Mouse (Mus musculus) heart, postnatal 0 days (tissue): ENCODE results near the gene Tmem132a. TPM values are rescaled to one million over a fixed set of nuclear protein-coding genes. Genes with fewer than 3 reads are reported as not detected.

Experiments
- ATAC-seq: fragments of 200-750 bp; cut with Nextera tagmentation; 2 replicates; pipeline ENCODE4 v1.8.0; 2017; ENCODE audit warnings: low read depth, moderate number of reproducible peaks, moderate library complexity; ENCODE audit not compliant: insufficient read depth
- DNase-seq: peaks from one replicate; pipeline ENCODE4 v3.0.0-alpha.2; 2016; ENCODE audit warnings: low spot score
- H3K27ac ChIP-seq: fragments of 300-500 bp; sonication (generic); 2 replicates; pipeline ENCODE4 v1.5.1; 2014; ENCODE audit warnings: low read depth, mild to moderate bottlenecking
- H3K27me3 ChIP-seq: fragments of 300-500 bp; sonication (generic); 2 replicates; pipeline ENCODE4 v1.6.1; 2014; ENCODE audit warnings: low read length, mixed read lengths; ENCODE audit not compliant: control insufficient read depth, insufficient read depth
- H3K36me3 ChIP-seq: fragments of 300-500 bp; sonication (generic); replicated peaks from 2 replicates; pipeline ENCODE4 v1.6.1; 2014; ENCODE audit warnings: low read length, mixed read lengths; ENCODE audit not compliant: control insufficient read depth, insufficient read depth
- H3K4me1 ChIP-seq: fragments of 300-500 bp; sonication (generic); 2 replicates; pipeline ENCODE4 v1.6.1; 2014; ENCODE audit warnings: antibody characterized with exemption; ENCODE audit not compliant: control insufficient read depth, insufficient read depth
- H3K4me2 ChIP-seq: fragments of 300-500 bp; sonication (generic); 2 replicates; pipeline ENCODE4 v1.6.1; 2014; ENCODE audit warnings: low read depth, mild to moderate bottlenecking, low read length, moderate library complexity
- H3K4me3 ChIP-seq: fragments of 300-500 bp; sonication (generic); 2 replicates; pipeline ENCODE4 v1.5.1; 2014; ENCODE audit warnings: low read depth, low read length
- H3K9ac ChIP-seq: fragments of 300-500 bp; sonication (generic); replicated peaks from 2 replicates; pipeline ENCODE4 v1.6.1; 2014; ENCODE audit warnings: low read depth, low read length, mixed read lengths
- H3K9me3 ChIP-seq: fragments of 300-500 bp; sonication (generic); replicated peaks from 2 replicates; pipeline ENCODE4 v1.6.1; 2016; ENCODE audit warnings: low read length; ENCODE audit not compliant: control insufficient read depth
- CTCF ChIP-seq: IDR thresholded peaks from 2 replicates; pipeline ENCODE4 v1.5.1; 2016; ENCODE audit warnings: antibody characterized with exemption, control low read depth, low read depth
- EP300 ChIP-seq: IDR thresholded peaks from 2 replicates; pipeline ENCODE4 v1.6.1; 2016; ENCODE audit warnings: antibody characterized with exemption, low read depth
- WGBS: fragments of 180-500 bp; shearing (Covaris S2); extraction: QIAGEN DNeasy Blood & Tissue Kit; methylation state at CpG from one replicate; pipeline ENCODE4 v1.1.7; 2014; 5-methylcytosine and 5-hydroxymethylcytosine counted together
- polyA plus RNA-seq: library from polyadenylated mRNA; unstranded; fragments of >200 nt; fragmentation: Nextera tagmentation; extraction: Ambion mirVana; gene quantifications from 2 replicates; pipeline ENCODE4 v1.2.1, GENCODE M21; 2015
- total RNA-seq: library from RNA; depleted of rRNA; stranded (reverse); fragments of >200 nt; gene quantifications from 2 replicates; pipeline ENCODE4 v1.2.3, GENCODE M21; 2014; ENCODE audit warnings: low replicate concordance

Gene Tmem132a
- total and polyA plus RNA-seq, 2 experiments from 2014 or later = 19.5 to 69.1 TPM

DNA sequence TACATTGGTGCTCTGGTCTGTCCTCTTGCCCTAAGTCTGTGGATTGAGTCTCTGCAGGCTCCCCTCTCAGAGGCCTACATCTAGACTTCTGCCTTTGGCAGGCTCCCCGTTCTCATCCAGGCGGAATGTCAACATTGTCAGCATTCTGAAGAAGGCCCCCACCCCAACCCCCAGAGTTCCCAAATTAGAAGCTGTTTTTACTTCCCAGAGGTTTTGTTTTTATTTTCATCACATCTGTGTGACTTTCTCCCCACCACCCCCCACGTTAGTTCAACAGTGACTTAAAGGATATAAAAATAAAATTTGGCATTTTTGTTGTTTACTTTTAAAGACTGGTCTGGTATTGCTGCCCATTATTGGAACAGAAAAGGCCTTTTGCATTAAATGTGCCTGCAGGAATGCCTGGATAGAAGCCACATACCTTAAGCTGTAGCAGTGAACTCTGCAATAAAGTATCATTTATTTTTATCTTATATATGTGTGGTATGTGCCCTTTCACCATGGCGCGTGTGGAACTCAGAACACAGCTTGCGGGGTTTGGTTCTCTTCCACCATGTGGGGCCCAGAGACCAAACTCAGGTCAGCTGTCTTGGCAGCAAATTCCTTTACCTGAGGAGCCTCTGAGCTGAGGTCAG is 39.5 kb upstream of the Tmem132a start:
- 17% methylated on average over 6 of the region's 6 CpGs for WGBS
- H3K4me2 ChIP-seq = no peak overlapping the region
- no peaks in the 10 kb centered on the region for H3K9me3 ChIP-seq
- peak; percentile 85 for TF ChIP-seq EP300
- no peak for TF ChIP-seq CTCF
- peak; percentile 65 for ATAC-seq
- peak; percentile 71 for DNase-seq
- no peak overlapping the region for H3K4me3 ChIP-seq
- H3K27me3 ChIP-seq = no peaks in the 10 kb centered on the region
- H3K27ac ChIP-seq = peak overlapping the region; percentile 94
- H3K4me1 ChIP-seq = peaks cover 40% of the 10 kb centered on the region
- no peak overlapping the region for H3K9ac ChIP-seq
- H3K36me3 ChIP-seq = peaks cover 30% of the 10 kb centered on the region

DNA sequence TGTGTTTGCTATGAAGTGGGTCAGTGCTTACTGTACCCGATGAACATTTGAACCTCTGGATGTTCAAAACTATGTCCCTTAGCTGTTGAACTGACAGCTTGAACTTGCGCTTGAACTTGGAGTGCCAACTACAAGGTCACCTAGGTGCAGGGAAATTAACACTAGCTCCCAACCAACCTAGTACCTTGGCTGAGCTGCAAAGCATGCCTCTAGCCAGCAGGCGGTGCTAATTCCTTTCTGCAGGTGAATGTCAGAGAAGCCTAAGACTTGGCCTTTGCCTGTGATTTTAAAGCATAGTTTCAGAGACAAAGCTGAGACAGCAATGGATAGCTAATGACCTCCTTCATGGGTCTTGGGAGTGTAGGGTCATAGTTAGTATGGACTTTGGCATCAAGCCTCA is 38.2 kb upstream of the Tmem132a start:
- Histone ChIP-seq H3K27me3 (no peaks in the 10 kb centered on the region), H3K9ac (no peak overlapping the region), H3K27ac (peak overlapping the region; percentile 94), H3K36me3 (peaks cover 43% of the 10 kb centered on the region), H3K4me1 (peaks cover 35% of the 10 kb centered on the region; the same call in 1 of the 2 replicates), H3K4me2 (no peak overlapping the region), H3K9me3 (no peaks in the 10 kb centered on the region), H3K4me3 (no peak overlapping the region)
- DNase-seq (peak; percentile 70), ATAC-seq (no peak)
- WGBS = 36% methylated on average over 3 of the region's 3 CpGs
- no peak for TF ChIP-seq EP300
- peak; percentile 86 for TF ChIP-seq CTCF

DNA sequence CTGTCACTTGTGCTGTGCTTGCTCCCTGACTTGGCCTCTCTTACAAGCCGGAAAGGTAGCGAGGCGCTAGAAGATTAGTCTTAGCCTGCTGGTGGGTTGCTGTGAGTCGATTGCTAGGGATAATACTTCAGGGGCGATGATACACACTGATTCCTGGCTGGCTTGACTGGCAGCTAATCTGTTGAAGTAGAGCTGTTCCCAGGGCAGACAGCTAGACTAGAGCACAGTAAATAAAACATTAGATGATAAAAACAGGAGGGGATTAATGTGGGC is 35.9 kb upstream of the Tmem132a start:
- Histone ChIP-seq H3K4me1 (peaks cover 27% of the 10 kb centered on the region; the same call in 1 of the 2 replicates), H3K9ac (no peak overlapping the region), H3K27ac (peak overlapping the region; percentile 88), H3K36me3 (peaks cover 65% of the 10 kb centered on the region), H3K27me3 (no peaks in the 10 kb centered on the region), H3K4me2 (no peak overlapping the region), H3K4me3 (no peak overlapping the region), H3K9me3 (no peaks in the 10 kb centered on the region)
- TF ChIP-seq CTCF = no peak
- TF ChIP-seq EP300 = no peak
- 27% methylated on average over 5 of the region's 5 CpGs for WGBS
- ATAC-seq = no peak; the same call in 1 of the 2 replicates
- no peak for DNase-seq

DNA sequence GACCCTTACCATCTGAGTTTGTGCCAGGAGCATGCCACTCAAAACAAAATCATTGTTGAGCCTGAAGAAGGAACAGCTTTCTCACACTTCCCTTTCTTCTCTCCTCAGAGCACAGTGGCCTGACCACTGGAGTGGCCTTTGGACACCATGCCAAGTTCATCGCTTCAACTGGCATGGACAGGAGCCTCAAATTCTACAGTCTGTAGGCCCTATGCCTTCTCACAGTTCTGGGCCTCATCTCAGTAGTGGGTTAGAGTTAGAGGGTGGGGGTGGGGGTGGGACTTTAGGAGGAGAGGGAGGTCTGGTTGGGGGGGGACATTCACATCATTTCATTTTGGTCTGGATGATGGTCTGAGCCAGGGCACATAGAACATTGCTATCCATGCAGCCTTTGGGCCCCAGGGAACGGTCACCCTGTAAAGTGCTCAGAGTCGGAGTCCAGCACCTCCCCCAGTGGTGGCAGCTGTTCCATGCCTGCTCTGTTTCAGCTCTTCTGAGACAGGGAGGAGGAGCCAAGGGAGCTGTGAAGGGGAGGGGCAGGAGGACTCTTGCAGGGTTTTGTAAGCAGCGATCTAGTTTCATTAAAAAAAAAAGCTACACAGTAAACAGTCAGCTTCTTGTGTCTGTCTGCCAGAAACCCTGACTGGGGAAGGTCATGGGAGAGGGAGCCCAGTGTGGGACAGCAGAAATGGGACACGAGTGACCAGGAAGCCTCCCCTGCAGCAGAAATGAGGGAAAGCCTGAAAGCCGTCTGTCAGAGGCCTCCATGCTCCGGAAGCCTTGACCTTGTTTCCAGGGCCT is 35.4 kb upstream of the Tmem132a start:
- ATAC-seq (peak; percentile 60), DNase-seq (peak; percentile 70)
- TF ChIP-seq CTCF = no peak
- peak; percentile 2; the same call in 1 of the 2 replicates for TF ChIP-seq EP300
- Histone ChIP-seq H3K9me3 (no peaks in the 10 kb centered on the region), H3K36me3 (peaks cover 71% of the 10 kb centered on the region), H3K4me3 (no peak overlapping the region), H3K9ac (no peak overlapping the region), H3K4me2 (no peak overlapping the region), H3K27me3 (no peaks in the 10 kb centered on the region), H3K4me1 (peaks cover 27% of the 10 kb centered on the region), H3K27ac (peak overlapping the region; percentile 88)
- WGBS = 12% methylated on average over 7 of the region's 7 CpGs

DNA sequence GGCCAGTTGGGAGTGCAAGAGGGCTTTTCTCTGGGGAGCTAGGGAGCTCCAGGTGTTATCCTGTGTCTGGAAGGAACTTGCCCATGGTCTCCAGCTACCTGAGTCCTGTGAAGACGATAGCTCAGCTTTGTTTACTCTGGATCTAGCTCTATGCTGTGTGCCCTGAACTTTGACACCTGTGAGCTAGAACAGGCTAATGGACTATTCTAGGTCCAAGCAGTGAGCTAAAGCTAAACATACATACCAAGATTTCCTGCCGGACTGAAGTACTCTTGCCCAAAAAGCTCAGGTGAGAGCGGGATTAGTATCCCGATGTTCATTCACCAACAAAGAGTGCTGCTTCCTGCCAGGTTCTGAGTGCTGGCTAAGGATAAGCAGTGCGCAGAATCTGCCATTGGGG is 34.8 kb upstream of the Tmem132a start:
- H3K27ac ChIP-seq = peak overlapping the region; percentile 88
- H3K4me1 ChIP-seq = peaks cover 31% of the 10 kb centered on the region
- DNase-seq (no peak), ATAC-seq (no peak)
- 70% methylated on average over 5 of the region's 5 CpGs for WGBS
- no peak overlapping the region for H3K4me2 ChIP-seq
- no peaks in the 10 kb centered on the region for H3K9me3 ChIP-seq
- H3K36me3 ChIP-seq = peaks cover 77% of the 10 kb centered on the region
- H3K9ac ChIP-seq = no peak overlapping the region
- TF ChIP-seq EP300 (no peak), CTCF (no peak)
- no peak overlapping the region for H3K4me3 ChIP-seq
- no peaks in the 10 kb centered on the region for H3K27me3 ChIP-seq
